Comparison of ENCODE assay signal across 20 mouse cellular contexts in the genomic region with DNA sequence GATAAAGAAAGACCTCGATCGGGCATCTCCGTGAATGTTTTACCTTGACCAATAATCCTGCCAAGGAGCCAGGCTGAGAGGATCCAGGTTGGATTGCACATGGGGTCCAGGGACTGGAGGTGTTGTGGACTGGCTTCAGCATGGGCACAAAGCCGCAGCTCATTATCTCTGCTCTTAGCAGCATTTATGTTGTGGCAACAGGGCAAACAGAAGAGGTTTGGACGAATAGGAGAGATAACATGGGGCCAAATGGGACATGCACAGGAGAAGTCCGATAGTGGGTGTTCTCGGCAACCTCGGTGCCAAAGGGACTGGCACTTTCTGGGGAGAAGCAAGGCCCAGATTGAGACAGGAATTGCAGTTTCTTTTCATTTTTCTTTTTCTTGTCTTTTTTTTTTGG.
A peak's percentile ranks its signal among the peaks of the same experiment; 100 is the strongest.
DNase-seq lines count a peak whose midpoint lies in the region; ATAC-seq and TF ChIP-seq lines count a peak whose summit lies in the region.
"Had no signal": no experiment of that assay in that cellular context is flagged by ENCODE, and none has a peak within 500 bp of the region (broad histone marks: within the 10 kb centered on the region; RNA-seq: fewer than 3 reads in every experiment).

No protein-coding gene starts in this region.

- H3K27me3 ChIP-seq in intestine, embryonic 14.5 days (replicated peaks; ENCODE audit: control insufficient read depth, insufficient read depth, low read length) = no peaks in the 10 kb centered on the region
- H3K27me3 ChIP-seq in intestine, embryonic 16.5 days (replicated peaks; ENCODE audit: control insufficient read depth, insufficient read depth, low read length) = no peaks in the 10 kb centered on the region
- H3K27me3 ChIP-seq in heart, postnatal 0 days (ENCODE audit: control insufficient read depth, insufficient read depth, low read length) = no peaks in the 10 kb centered on the region
- H3K27me3 ChIP-seq in midbrain, embryonic 16.5 days (ENCODE audit: control insufficient read depth, insufficient read depth, low read depth, low read length) = no peaks in the 10 kb centered on the region
- H3K27me3 ChIP-seq: embryonic facial prominence, embryonic 12.5 days; forebrain, embryonic 15.5 days; heart, embryonic 15.5 days; hindbrain, embryonic 12.5 days had no signal

- H3K4me3 ChIP-seq in intestine, embryonic 14.5 days (ENCODE audit: low read depth, low read length) = no peak overlapping the region
- no peak overlapping the region for H3K4me3 ChIP-seq in intestine, embryonic 16.5 days (ENCODE audit: low read length)
- no peak overlapping the region for H3K4me3 ChIP-seq in heart, postnatal 0 days (ENCODE audit: low read depth, low read length)
- H3K4me3 ChIP-seq in midbrain, embryonic 16.5 days (ENCODE audit: low read depth, low read length) = no peak overlapping the region
- H3K4me3 ChIP-seq: embryonic facial prominence, embryonic 12.5 days; forebrain, embryonic 15.5 days; heart, embryonic 15.5 days; hindbrain, embryonic 12.5 days had no signal

- intact Hi-C loops in heart, postnatal 36 days (cut with DNase I) = loop anchor here (5.0 kb wide), 1 partner anchor 80 kb away; no protein-coding TSS in a partner anchor
- intact Hi-C loops in gastrocnemius, postnatal 14 days (cut with DNase I; ENCODE audit: low total_unique reads) = no loop called here

- H3K4me1 ChIP-seq in intestine, embryonic 14.5 days (replicated peaks; ENCODE audit: control insufficient read depth, insufficient read depth, low read length) = no peaks in the 10 kb centered on the region
- no peaks in the 10 kb centered on the region for H3K4me1 ChIP-seq in intestine, embryonic 16.5 days (ENCODE audit: control insufficient read depth, insufficient read depth, low read length)
- H3K4me1 ChIP-seq in heart, postnatal 0 days (ENCODE audit: control insufficient read depth, insufficient read depth) = peaks cover 16% of the 10 kb centered on the region; the same call in 1 of the 2 replicates
- H3K4me1 ChIP-seq in midbrain, embryonic 16.5 days (ENCODE audit: control insufficient read depth, insufficient read depth, low read length) = peaks cover 6% of the 10 kb centered on the region

- 90% methylated on average over 8 of the region's 8 CpGs for WGBS in intestine, embryonic 14.5 days
- 85% methylated on average over 8 of the region's 8 CpGs for WGBS in intestine, embryonic 16.5 days
- WGBS in heart, postnatal 0 days = 39% methylated on average over 8 of the region's 8 CpGs
- WGBS in midbrain, embryonic 16.5 days = 97% methylated on average over 8 of the region's 8 CpGs

- no peaks in the 10 kb centered on the region for H3K36me3 ChIP-seq in intestine, embryonic 14.5 days (ENCODE audit: control insufficient read depth, insufficient read depth, low read length)
- no peaks in the 10 kb centered on the region for H3K36me3 ChIP-seq in intestine, embryonic 16.5 days (ENCODE audit: control insufficient read depth, insufficient read depth, low read length)
- no peaks in the 10 kb centered on the region for H3K36me3 ChIP-seq in heart, postnatal 0 days (replicated peaks; ENCODE audit: control insufficient read depth, insufficient read depth, low read length)
- no peaks in the 10 kb centered on the region for H3K36me3 ChIP-seq in midbrain, embryonic 16.5 days (ENCODE audit: control insufficient read depth, insufficient read depth, low read length)
- H3K36me3 ChIP-seq: embryonic facial prominence, embryonic 12.5 days; forebrain, embryonic 15.5 days; heart, embryonic 15.5 days; hindbrain, embryonic 12.5 days had no signal

- H3K4me2 ChIP-seq in intestine, embryonic 14.5 days (ENCODE audit: low read length) = no peak overlapping the region
- H3K4me2 ChIP-seq in intestine, embryonic 16.5 days (ENCODE audit: low read depth, low read length) = no peak overlapping the region
- H3K4me2 ChIP-seq in heart, postnatal 0 days (ENCODE audit: low read depth, low read length) = no peak overlapping the region
- no peak overlapping the region for H3K4me2 ChIP-seq in midbrain, embryonic 16.5 days (ENCODE audit: low read length)
- H3K4me2 ChIP-seq: embryonic facial prominence, embryonic 12.5 days; forebrain, embryonic 15.5 days; heart, embryonic 15.5 days; hindbrain, embryonic 12.5 days had no signal

- no peak overlapping the region for H3K27ac ChIP-seq in intestine, embryonic 14.5 days (ENCODE audit: low read depth)
- no peak overlapping the region for H3K27ac ChIP-seq in intestine, embryonic 16.5 days (ENCODE audit: low read length)
- H3K27ac ChIP-seq in heart, postnatal 0 days (ENCODE audit: low read depth) = no peak overlapping the region
- H3K27ac ChIP-seq in midbrain, embryonic 16.5 days (ENCODE audit: low read length) = no peak overlapping the region
- H3K27ac ChIP-seq: embryonic facial prominence, embryonic 12.5 days; forebrain, embryonic 15.5 days; heart, embryonic 15.5 days; hindbrain, embryonic 12.5 days had no signal

- H3K9me3 ChIP-seq in intestine, embryonic 14.5 days (ENCODE audit: control insufficient read depth, low read length) = no peaks in the 10 kb centered on the region
- H3K9me3 ChIP-seq in intestine, embryonic 16.5 days (ENCODE audit: control insufficient read depth, low read length) = no peaks in the 10 kb centered on the region
- H3K9me3 ChIP-seq in heart, postnatal 0 days (replicated peaks; ENCODE audit: control insufficient read depth, low read length) = no peaks in the 10 kb centered on the region
- no peaks in the 10 kb centered on the region for H3K9me3 ChIP-seq in midbrain, embryonic 16.5 days (replicated peaks; ENCODE audit: control insufficient read depth, low read length, poor library complexity, severe bottlenecking)
- H3K9me3 ChIP-seq: embryonic facial prominence, embryonic 12.5 days; forebrain, embryonic 15.5 days; heart, embryonic 15.5 days; hindbrain, embryonic 12.5 days had no signal

- ATAC-seq in intestine, embryonic 14.5 days (replicated peaks; ENCODE audit: low FRiP score, low TSS enrichment, low read depth) = no peak
- ATAC-seq in intestine, embryonic 16.5 days = no peak
- peak; percentile 75; the same call in 1 of the 2 replicates for ATAC-seq in heart, postnatal 0 days (ENCODE audit: insufficient read depth, low read depth)
- no peak for ATAC-seq in midbrain, embryonic 16.5 days
- ATAC-seq: forebrain, embryonic 15.5 days; hindbrain, embryonic 16.5 days; inflammation-experienced regulatory T-cells, adult 6 months had no signal

- DNase-seq in intestine, embryonic 14.5 days (ENCODE audit: low spot score) = peak; percentile 37
- peak; percentile 56 to 70 for DNase-seq in heart, adult 9 months (ENCODE audit: low spot score in 2 of 2)
- peak; percentile 66 for DNase-seq in heart, postnatal 0 days (ENCODE audit: low spot score)
- peak; percentile 26 to 37 for DNase-seq in heart, postnatal 36 days
- DNase-seq in cerebellum, adult 18-20 months = no peak
- DNase-seq in gastrocnemius, postnatal 14 days = no peak
- DNase-seq: adrenal gland, postnatal 10 days; cerebellum, adult 11 months; cerebellum, adult 9-10 months; cerebellum, postnatal 25 days; gastrocnemius, postnatal 10 days; kidney, adult 18-20 months had no signal

- TF ChIP-seq EP300 in heart, postnatal 0 days (IDR thresholded peaks at IDR 0.05; ENCODE audit: low read depth) = peak; percentile 67; the same call in 1 of the 2 replicates

- H3K9ac ChIP-seq in intestine, embryonic 14.5 days (ENCODE audit: low read length) = no peak overlapping the region
- H3K9ac ChIP-seq in intestine, embryonic 16.5 days (ENCODE audit: low read depth, low read length) = no peak overlapping the region
- H3K9ac ChIP-seq in heart, postnatal 0 days (replicated peaks; ENCODE audit: low read depth, low read length) = no peak overlapping the region
- H3K9ac ChIP-seq in midbrain, embryonic 16.5 days (ENCODE audit: low read depth, low read length) = no peak overlapping the region
- H3K9ac ChIP-seq: embryonic facial prominence, embryonic 12.5 days; forebrain, embryonic 15.5 days; heart, embryonic 15.5 days; hindbrain, embryonic 12.5 days had no signal

- TF ChIP-seq CTCF in heart, postnatal 0 days (IDR thresholded peaks at IDR 0.05; ENCODE audit: low read depth) = no peak

Comparison
In these comparisons a context has a peak if more than half of its experiments do, and no peak if none do; other contexts are left out.
1. DNase-seq: peak in intestine, embryonic 14.5 days (single experiment), heart, adult 9 months (2 of 2), heart, postnatal 0 days (single experiment) and heart, postnatal 36 days (2 of 2); none in cerebellum, adult 18-20 months (0 of 2) and gastrocnemius, postnatal 14 days (single experiment).